ENCODE assay signal across 10 mouse cellular contexts in genomic region chr13:48962519-48962918, GRCm38 (mm10). TPM values are rescaled to one million over a fixed set of nuclear protein-coding genes. Genes with fewer than 3 reads are reported as not detected.
DNase-seq lines count a peak whose midpoint lies in the region; ATAC-seq and TF ChIP-seq lines count a peak whose summit lies in the region.
"Had no signal": no experiment of that assay in that cellular context is flagged by ENCODE, and none has a peak within 500 bp of the region (broad histone marks: within the 10 kb centered on the region; RNA-seq: fewer than 3 reads in every experiment).

No protein-coding gene starts in this region.

- no peaks in the 10 kb centered on the region for H3K27me3 ChIP-seq in heart, embryonic 15.5 days
- H3K27me3 ChIP-seq in liver, embryonic 15.5 days, result no peaks in the 10 kb centered on the region
- no peaks in the 10 kb centered on the region for H3K27me3 ChIP-seq in stomach, embryonic 16.5 days (ENCODE audit: control insufficient read depth, insufficient read depth, low read length)
- no peaks in the 10 kb centered on the region for H3K27me3 ChIP-seq in forebrain, postnatal 0 days (ENCODE audit: insufficient read depth, low read length)
- H3K27me3 ChIP-seq: CH12.LX had no signal

- 46% methylated on average over 3 of the region's 3 CpGs for WGBS in heart, embryonic 15.5 days
- whole genome bisulfite sequencing in liver, embryonic 15.5 days (ENCODE audit: insufficient replicate concordance), result 13% methylated on average over 3 of the region's 3 CpGs
- 44% methylated on average over 3 of the region's 3 CpGs for WGBS in stomach, embryonic 16.5 days
- WGBS in forebrain, postnatal 0 days, result 73% methylated on average over 3 of the region's 3 CpGs

- no peak overlapping the region for H3K4me3 ChIP-seq in heart, embryonic 15.5 days
- H3K4me3 ChIP-seq in liver, embryonic 15.5 days (replicated peaks), result peak overlapping the region; percentile 0; the same call in 1 of the 2 replicates
- no peak overlapping the region for H3K4me3 ChIP-seq in stomach, embryonic 16.5 days (replicated peaks; ENCODE audit: low read length)
- H3K4me3 ChIP-seq in forebrain, postnatal 0 days (ENCODE audit: low read depth, low read length), result no peak overlapping the region

- H3K36me3 ChIP-seq in heart, embryonic 15.5 days, result no peaks in the 10 kb centered on the region
- H3K36me3 ChIP-seq in liver, embryonic 15.5 days (replicated peaks), result peaks cover 15% of the 10 kb centered on the region
- no peaks in the 10 kb centered on the region for H3K36me3 ChIP-seq in stomach, embryonic 16.5 days (ENCODE audit: control insufficient read depth, insufficient read depth, low read length)
- H3K36me3 ChIP-seq in forebrain, postnatal 0 days (ENCODE audit: insufficient read depth), result no peaks in the 10 kb centered on the region

- H3K4me1 ChIP-seq in heart, embryonic 15.5 days (replicated peaks), result peaks cover 48% of the 10 kb centered on the region
- H3K4me1 ChIP-seq in liver, embryonic 15.5 days (replicated peaks), result peaks cover 68% of the 10 kb centered on the region
- peaks cover 49% of the 10 kb centered on the region for H3K4me1 ChIP-seq in stomach, embryonic 16.5 days (ENCODE audit: control insufficient read depth, insufficient read depth, low read length)
- H3K4me1 ChIP-seq in forebrain, postnatal 0 days (ENCODE audit: insufficient read depth), result 0 out of 2 replicates have a peak, but pooled peaks cover 15% of the 10 kb centered on the region

- no peak overlapping the region for H3K9ac ChIP-seq in heart, embryonic 15.5 days
- H3K9ac ChIP-seq in liver, embryonic 15.5 days, result peak overlapping the region; percentile 22; the same call in 1 of the 2 replicates
- H3K9ac ChIP-seq in stomach, embryonic 16.5 days (ENCODE audit: low read length), result 0 out of 2 replicates have a peak overlapping the region, but pooled peaks have one; percentile 32
- no peak overlapping the region for H3K9ac ChIP-seq in forebrain, postnatal 0 days

- peak; percentile 21 for DNase-seq in kidney, adult 18-20 months
- no peak for DNase-seq in kidney, postnatal 10 days
- DNase-seq in spleen, postnatal 10 days (ENCODE audit: low spot score in 2 of 2), result no peak
- DNase-seq in embryo, embryonic 11 days, result no peak
- no peak for DNase-seq in forebrain, postnatal 0 days
- DNase-seq: adrenal gland, postnatal 14 days had no signal

- no peaks in the 10 kb centered on the region for H3K9me3 ChIP-seq in heart, embryonic 15.5 days (replicated peaks)
- no peaks in the 10 kb centered on the region for H3K9me3 ChIP-seq in liver, embryonic 15.5 days (replicated peaks)
- H3K9me3 ChIP-seq in stomach, embryonic 16.5 days (replicated peaks; ENCODE audit: control insufficient read depth, low read length), result no peaks in the 10 kb centered on the region
- H3K9me3 ChIP-seq in forebrain, postnatal 0 days (ENCODE audit: low read length), result no peaks in the 10 kb centered on the region

- peak overlapping the region; percentile 9; the same call in 1 of the 2 replicates for H3K27ac ChIP-seq in heart, embryonic 15.5 days
- H3K27ac ChIP-seq in liver, embryonic 15.5 days (replicated peaks), result peak overlapping the region; percentile 74
- H3K27ac ChIP-seq in stomach, embryonic 16.5 days (ENCODE audit: low read length), result peak overlapping the region; percentile 89
- no peak overlapping the region for H3K27ac ChIP-seq in forebrain, postnatal 0 days (ENCODE audit: low read depth, low read length)

- H3K4me2 ChIP-seq in heart, embryonic 15.5 days, result no peak overlapping the region
- peak overlapping the region; percentile 55 for H3K4me2 ChIP-seq in liver, embryonic 15.5 days
- peak overlapping the region; percentile 20 for H3K4me2 ChIP-seq in stomach, embryonic 16.5 days (ENCODE audit: low read depth, low read length)
- no peak overlapping the region for H3K4me2 ChIP-seq in forebrain, postnatal 0 days (ENCODE audit: low read depth)

- no peak for ATAC-seq in heart, embryonic 15.5 days (replicated peaks; ENCODE audit: insufficient number of reproducible peaks, insufficient read depth, low FRiP score, low read depth)
- ATAC-seq in liver, embryonic 15.5 days (ENCODE audit: insufficient read depth), result peak; percentile 38
- peak; percentile 80; the same call in 1 of the 2 replicates for ATAC-seq in stomach, embryonic 16.5 days (ENCODE audit: insufficient read depth, low FRiP score)
- ATAC-seq in forebrain, postnatal 0 days, result no peak

- no peak for TF ChIP-seq CTCF in forebrain, postnatal 0 days (IDR thresholded peaks at IDR 0.05; ENCODE audit: low read depth)

RNA-seq across cellular contexts. Expression of gene Fam120a, which starts 5.3 kb away (rescaled TPM):
- 16.9 and 18.1 TPM in 2 replicates for polyA plus RNA-seq in heart, embryonic 15.5 days (2015; fragmentation: Nextera tagmentation; extraction: Ambion mirVana)
- polyA plus RNA-seq in liver, embryonic 15.5 days (2015; fragmentation: Nextera tagmentation; extraction: Ambion mirVana), result 13.3 and 13.9 TPM in 2 replicates
- 25.4 and 27.8 TPM in 2 replicates for polyA plus RNA-seq in stomach, embryonic 16.5 days (2015; fragmentation: Nextera tagmentation; extraction: Ambion mirVana)
- total RNA-seq in forebrain, postnatal 0 days (2014; rRNA removed), result 45.2 and 59.0 TPM in 2 replicates
- polyA plus RNA-seq in forebrain, postnatal 0 days (2015; fragmentation: Nextera tagmentation; extraction: Ambion mirVana), result 7.1 and 9.5 TPM in 2 replicates

Comparison
In these comparisons a context has a peak if more than half of its experiments do, and no peak if none do; other contexts are left out.
1. ATAC-seq: peak in liver, embryonic 15.5 days (single experiment) and stomach, embryonic 16.5 days (single experiment); none in heart, embryonic 15.5 days (single experiment) and forebrain, postnatal 0 days (single experiment).
2. H3K4me2 ChIP-seq: peak in liver, embryonic 15.5 days (single experiment) and stomach, embryonic 16.5 days (single experiment); none in heart, embryonic 15.5 days (single experiment) and forebrain, postnatal 0 days (single experiment).
3. H3K9ac ChIP-seq: peak in liver, embryonic 15.5 days (single experiment) and stomach, embryonic 16.5 days (single experiment); none in heart, embryonic 15.5 days (single experiment) and forebrain, postnatal 0 days (single experiment).